Comparison of ENCODE assay signal across 17 mouse cellular contexts in the genomic region with DNA sequence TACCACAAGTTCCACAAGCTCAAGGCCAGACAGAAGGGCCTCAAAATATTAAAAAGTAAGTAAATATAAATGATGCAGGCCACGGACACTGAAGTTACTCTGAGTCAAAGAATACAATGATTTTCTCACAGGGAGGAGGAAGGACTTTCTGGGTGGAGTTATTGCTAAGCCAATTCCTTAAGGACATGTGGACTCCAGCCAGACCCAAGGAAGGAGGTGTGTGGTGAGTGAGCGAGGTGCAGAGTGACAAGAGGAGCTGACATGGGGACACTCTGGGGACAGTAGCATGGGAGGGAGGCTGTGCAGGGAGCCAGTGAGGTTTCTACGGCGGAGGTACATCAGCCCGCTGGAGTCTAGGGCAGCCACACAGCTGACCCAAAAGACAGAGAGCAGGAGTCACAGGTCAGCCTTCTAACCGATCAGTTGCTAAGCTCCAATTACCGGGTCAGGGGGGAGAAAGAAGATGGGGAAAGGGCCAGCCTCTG. TPM values are rescaled to one million over a fixed set of nuclear protein-coding genes. Genes with fewer than 3 reads are reported as not detected.
DNase-seq lines count a peak whose midpoint lies in the region; ATAC-seq lines count a peak whose summit lies in the region.
"Had no signal": no experiment of that assay in that cellular context is flagged by ENCODE, and none has a peak within 500 bp of the region (broad histone marks: within the 10 kb centered on the region; RNA-seq: fewer than 3 reads in every experiment).

No protein-coding gene starts in this region.

- 56% methylated on average over 7 of the region's 7 CpGs for WGBS in limb, embryonic 15.5 days
- WGBS in midbrain, embryonic 16.5 days: 78% methylated on average over 7 of the region's 7 CpGs

- no peak overlapping the region for H3K9ac ChIP-seq in limb, embryonic 15.5 days
- H3K9ac ChIP-seq in midbrain, embryonic 16.5 days (ENCODE audit: low read depth, low read length): no peak overlapping the region
- H3K9ac ChIP-seq: forebrain, embryonic 13.5 days; heart, embryonic 12.5 days had no signal

- H3K27ac ChIP-seq in limb, embryonic 15.5 days: 0 out of 2 replicates have a peak overlapping the region, but pooled peaks have one; percentile 1
- H3K27ac ChIP-seq in midbrain, embryonic 16.5 days (ENCODE audit: low read length): no peak overlapping the region
- H3K27ac ChIP-seq: forebrain, embryonic 13.5 days; heart, adult 2 months had no signal

- H3K9me3 ChIP-seq in limb, embryonic 15.5 days: no peaks in the 10 kb centered on the region
- H3K9me3 ChIP-seq in midbrain, embryonic 16.5 days (replicated peaks; ENCODE audit: control insufficient read depth, low read length, poor library complexity, severe bottlenecking): no peaks in the 10 kb centered on the region
- H3K9me3 ChIP-seq: forebrain, embryonic 13.5 days; heart, embryonic 12.5 days had no signal

- no peak for ATAC-seq in limb, embryonic 15.5 days (ENCODE audit: insufficient number of reproducible peaks, low FRiP score, low TSS enrichment, low read depth)
- ATAC-seq in midbrain, embryonic 16.5 days: no peak
- ATAC-seq: forebrain, embryonic 13.5 days; hindbrain, embryonic 16.5 days; inflammation-experienced regulatory T-cells, adult 6 months had no signal

- H3K36me3 ChIP-seq in limb, embryonic 15.5 days: no peaks in the 10 kb centered on the region
- no peaks in the 10 kb centered on the region for H3K36me3 ChIP-seq in midbrain, embryonic 16.5 days (ENCODE audit: control insufficient read depth, insufficient read depth, low read length)
- H3K36me3 ChIP-seq: heart, embryonic 12.5 days had no signal

- H3K27me3 ChIP-seq in limb, embryonic 15.5 days: no peaks in the 10 kb centered on the region
- H3K27me3 ChIP-seq in midbrain, embryonic 16.5 days (ENCODE audit: control insufficient read depth, insufficient read depth, low read depth, low read length): no peaks in the 10 kb centered on the region
- H3K27me3 ChIP-seq: CH12.LX; heart, embryonic 12.5 days had no signal

- H3K4me3 ChIP-seq in limb, embryonic 15.5 days: no peak overlapping the region
- H3K4me3 ChIP-seq in midbrain, embryonic 16.5 days (ENCODE audit: low read depth, low read length): no peak overlapping the region
- H3K4me3 ChIP-seq: forebrain, embryonic 13.5 days; heart, adult 2 months; heart, embryonic 12.5 days had no signal

- DNase-seq in heart, adult 11 months: peak; percentile 92
- no peak for DNase-seq in heart, adult 8-10 months (ENCODE audit: low spot score)
- DNase-seq in lung, postnatal 10 days: peak; percentile 37
- no peak for DNase-seq in lung, postnatal 4 days
- no peak for DNase-seq in adrenal gland, postnatal 36 days
- DNase-seq: adrenal gland, adult 8-10 months; cerebellum, adult 11 months; cerebellum, adult 9-10 months; cerebellum, postnatal 25 days; heart, adult 2 months had no signal

- H3K4me2 ChIP-seq in limb, embryonic 15.5 days: no peak overlapping the region
- H3K4me2 ChIP-seq in midbrain, embryonic 16.5 days (ENCODE audit: low read length): no peak overlapping the region
- H3K4me2 ChIP-seq: forebrain, embryonic 13.5 days; heart, embryonic 12.5 days had no signal

- H3K4me1 ChIP-seq in limb, embryonic 15.5 days: peaks cover 40% of the 10 kb centered on the region
- peaks cover 12% of the 10 kb centered on the region for H3K4me1 ChIP-seq in midbrain, embryonic 16.5 days (ENCODE audit: control insufficient read depth, insufficient read depth, low read length)

RNA-seq across cellular contexts. Expression of a gene that starts 4.0 kb away (rescaled TPM):
- 10 to 100 TPM; 18.4 to 19.2 (median 18.5) TPM for total RNA-seq in heart, adult 8-10 months (2022)
- 688 and 696 TPM in 2 replicates for polyA plus RNA-seq in limb, embryonic 15.5 days (2015; fragmentation: Nextera tagmentation; extraction: Ambion mirVana)
- polyA plus RNA-seq in midbrain, embryonic 16.5 days (2015; fragmentation: Nextera tagmentation; extraction: Ambion mirVana): 34.2 and 39.4 TPM in 2 replicates
- 10 to 100 TPM; 50.8 to 60.5 TPM for total RNA-seq in adrenal gland, postnatal 36 days (2021)

RNA-seq across cellular contexts. Expression of a gene that starts 20.8 kb away (rescaled TPM):
- total RNA-seq in heart, adult 8-10 months (2022): 1 to 10 TPM; 4.2 to 5.0 (median 4.9) TPM
- polyA plus RNA-seq in limb, embryonic 15.5 days (2015; fragmentation: Nextera tagmentation; extraction: Ambion mirVana): 12.8 and 15.1 TPM in 2 replicates
- polyA plus RNA-seq in midbrain, embryonic 16.5 days (2015; fragmentation: Nextera tagmentation; extraction: Ambion mirVana): 16.3 and 17.5 TPM in 2 replicates
- total RNA-seq in adrenal gland, postnatal 36 days (2021): 1 to 10 TPM; 7.6 to 8.9 TPM

RNA-seq across cellular contexts. Expression of a gene that starts 28.5 kb away (rescaled TPM):
- 1 to 10 TPM; 3.2 to 6.5 (median 4.9) TPM for total RNA-seq in heart, adult 8-10 months (2022)
- polyA plus RNA-seq in limb, embryonic 15.5 days (2015; fragmentation: Nextera tagmentation; extraction: Ambion mirVana): 14.8 and 16.2 TPM in 2 replicates
- 1.3 and 1.9 TPM in 2 replicates for polyA plus RNA-seq in midbrain, embryonic 16.5 days (2015; fragmentation: Nextera tagmentation; extraction: Ambion mirVana)
- total RNA-seq in adrenal gland, postnatal 36 days (2021): 1 to 10 TPM; 1.5 to 2.7 TPM
- total RNA-seq: CH12.LX had no signal

Comparison
In these comparisons a context has a peak if more than half of its experiments do, and no peak if none do; other contexts are left out.
1. DNase-seq: peak in heart, adult 11 months (single experiment) and lung, postnatal 10 days (single experiment); none in heart, adult 8-10 months (single experiment), lung, postnatal 4 days (0 of 2) and adrenal gland, postnatal 36 days (0 of 2).